In the genomic region with DNA sequence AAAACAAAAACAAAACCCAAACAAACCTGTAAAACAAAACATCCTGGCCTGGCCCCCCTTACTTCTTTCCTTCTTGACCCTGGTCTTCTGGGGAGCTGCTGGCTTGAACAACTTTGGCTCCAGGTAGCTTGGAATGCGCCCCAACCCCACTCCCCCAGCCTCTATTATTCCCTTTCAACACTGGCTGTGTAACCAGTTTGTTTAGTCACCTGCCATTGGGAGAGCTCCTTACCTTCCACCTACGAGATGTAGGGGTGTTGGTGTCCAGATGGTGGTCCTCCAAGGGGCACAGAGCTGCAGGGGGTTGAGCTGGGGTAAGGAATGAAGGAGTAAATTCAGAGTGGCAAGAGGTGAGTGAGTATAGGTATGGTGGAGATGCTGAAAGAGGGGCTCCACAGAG, we compare ENCODE assay signal across 18 mouse cellular contexts.
"Had no signal": no experiment of that assay in that cellular context is flagged by ENCODE, and none has a peak within 500 bp of the region (broad histone marks: within the 10 kb centered on the region; RNA-seq: fewer than 3 reads in every experiment).

No protein-coding gene starts in this region.

- H3K4me1 ChIP-seq: liver, embryonic 15.5 days; lung, embryonic 15.5 days; neural tube, embryonic 12.5 days; stomach, embryonic 15.5 days had no signal

- DNase-seq: liver, postnatal 0 days; lung, adult 2 months; lung, postnatal 14 days; lung, postnatal 36 days; right cerebral cortex, postnatal 14 days; thymus, adult 2 months; thymus, postnatal 25 days; thymus, postnatal 4 days had no signal

- ATAC-seq: liver, postnatal 0 days; lung, postnatal 0 days; midbrain, embryonic 13.5 days had no signal

- H3K4me3 ChIP-seq: liver, embryonic 15.5 days; lung, embryonic 15.5 days; megakaryocyte, embryonic 14.5 days; midbrain, embryonic 13.5 days; neural tube, embryonic 12.5 days; stomach, embryonic 15.5 days had no signal

- H3K27ac ChIP-seq: liver, embryonic 15.5 days; lung, embryonic 15.5 days; macrophage; midbrain, embryonic 13.5 days; neural tube, embryonic 12.5 days; stomach, embryonic 15.5 days; stomach, postnatal 0 days had no signal

- H3K4me2 ChIP-seq: liver, embryonic 15.5 days; lung, embryonic 15.5 days; midbrain, embryonic 11.5 days; midbrain, embryonic 13.5 days; neural tube, embryonic 12.5 days; stomach, embryonic 15.5 days had no signal

- H3K9me3 ChIP-seq: liver, embryonic 15.5 days; lung, embryonic 15.5 days; stomach, embryonic 15.5 days had no signal

- H3K27me3 ChIP-seq: liver, embryonic 15.5 days; lung, embryonic 15.5 days; megakaryocyte, embryonic 14.5 days; midbrain, embryonic 13.5 days; neural tube, embryonic 12.5 days; stomach, embryonic 15.5 days had no signal

- H3K9ac ChIP-seq: liver, embryonic 15.5 days; liver, postnatal 0 days; lung, embryonic 15.5 days; midbrain, embryonic 13.5 days; neural tube, embryonic 12.5 days; stomach, embryonic 15.5 days had no signal
